Mouse (Mus musculus): Measurements from ENCODE around the gene Coq8b. TPM values are rescaled to one million over a fixed set of nuclear protein-coding genes. Genes with fewer than 3 reads are reported as not detected.
A peak's percentile ranks its signal among the peaks of the same experiment; 100 is the strongest.

Coq8b gene
- 14.5 and 15.5 TPM in 2 replicates for polyA plus RNA-seq (2014; fragmentation: Nextera tagmentation; extraction: Ambion mirVana)

- no peaks in the 10 kb centered on the region for H3K9me3 ChIP-seq (ENCODE audit: control insufficient read depth, low read length)
- DNase-seq (ENCODE audit: low spot score) (peak; percentile 96), ATAC-seq (ENCODE audit: insufficient number of reproducible peaks, low FRiP score, low TSS enrichment, low read depth) (peak; percentile 93)
- H3K4me3 ChIP-seq (ENCODE audit: low read depth, low read length), result peak within 1 kb of the TSS; percentile 43
- peak within 1 kb of the TSS; percentile 61 for H3K4me2 ChIP-seq (ENCODE audit: low read depth, severe bottlenecking)
- peak within 1 kb of the TSS; percentile 33; the same call in 1 of the 2 replicates for H3K27ac ChIP-seq (replicated peaks; ENCODE audit: low read depth, low read length)
- H3K27me3 ChIP-seq (ENCODE audit: control insufficient read depth, insufficient read depth, low read length), result no peaks in the 10 kb centered on the region
- under 1% methylated on average over 25 of the region's 25 CpGs for WGBS
- H3K4me1 ChIP-seq (ENCODE audit: control insufficient read depth, insufficient read depth, low read length), result 0 out of 2 replicates have a peak, but pooled peaks cover 6% of the 10 kb centered on the region
- no peaks in the 10 kb centered on the region for H3K36me3 ChIP-seq (ENCODE audit: control insufficient read depth, insufficient read depth, low read length)
- peak within 1 kb of the TSS; percentile 41 for H3K9ac ChIP-seq (ENCODE audit: low read length)
Measured at GRCm38 (mm10) chr7:27232781-27233281, at the start of gene Coq8b. Gene Coq8b, plus strand, starts transcription at chr7:27233023.

GRCm38 (mm10) chr7:27184964-27185363 lies 47.9 kb upstream of the Coq8b start:
- peak; percentile 77 for DNase-seq (ENCODE audit: low spot score)
- H3K27me3 ChIP-seq (ENCODE audit: control insufficient read depth, insufficient read depth, low read length), result no peaks in the 10 kb centered on the region
- H3K9me3 ChIP-seq (ENCODE audit: control insufficient read depth, low read length), result no peaks in the 10 kb centered on the region
- peaks cover 39% of the 10 kb centered on the region for H3K36me3 ChIP-seq (ENCODE audit: control insufficient read depth, insufficient read depth, low read length)
- no peak overlapping the region for H3K4me3 ChIP-seq (ENCODE audit: low read depth, low read length)
- no peak overlapping the region for H3K9ac ChIP-seq (ENCODE audit: low read length)
- no peak overlapping the region for H3K4me2 ChIP-seq (ENCODE audit: low read depth, severe bottlenecking)
- ATAC-seq (ENCODE audit: insufficient number of reproducible peaks, low FRiP score, low TSS enrichment, low read depth), result no peak
- no peaks in the 10 kb centered on the region for H3K4me1 ChIP-seq (ENCODE audit: control insufficient read depth, insufficient read depth, low read length)
- 46% methylated on average over 3 of the region's 3 CpGs for WGBS
- no peak overlapping the region for H3K27ac ChIP-seq (replicated peaks; ENCODE audit: low read depth, low read length)

GRCm38 (mm10) chr7:27185986-27186385 lies 46.8 kb upstream of the Coq8b start:
- 89% methylated on average over 5 of the region's 5 CpGs for WGBS
- 0 out of 2 replicates have a peak, but pooled peaks have one; percentile 6 for ATAC-seq (ENCODE audit: insufficient number of reproducible peaks, low FRiP score, low TSS enrichment, low read depth)

GRCm38 (mm10) chr7:27189271-27189931 lies 43.4 kb upstream of the Coq8b start:
- no peak for DNase-seq (ENCODE audit: low spot score)
- Histone ChIP-seq H3K4me3 (ENCODE audit: low read depth, low read length) (no peak overlapping the region), H3K9ac (ENCODE audit: low read length) (no peak overlapping the region), H3K9me3 (ENCODE audit: control insufficient read depth, low read length) (no peaks in the 10 kb centered on the region), H3K27ac (replicated peaks; ENCODE audit: low read depth, low read length) (no peak overlapping the region), H3K27me3 (ENCODE audit: control insufficient read depth, insufficient read depth, low read length) (no peaks in the 10 kb centered on the region), H3K4me1 (ENCODE audit: control insufficient read depth, insufficient read depth, low read length) (peaks cover 6% of the 10 kb centered on the region; the same call in 1 of the 2 replicates), H3K4me2 (ENCODE audit: low read depth, severe bottlenecking) (no peak overlapping the region), H3K36me3 (ENCODE audit: control insufficient read depth, insufficient read depth, low read length) (peaks cover 72% of the 10 kb centered on the region)
- 97% methylated on average over 10 of the region's 10 CpGs for whole genome bisulfite sequencing
- no peak for ATAC-seq (ENCODE audit: insufficient number of reproducible peaks, low FRiP score, low TSS enrichment, low read depth)

More at GRCm38 (mm10) chr7:27185986-27186385, 46.8 kb upstream of the Coq8b start:
- no peak overlapping the region for H3K4me3 ChIP-seq (ENCODE audit: low read depth, low read length)
- H3K4me2 ChIP-seq (ENCODE audit: low read depth, severe bottlenecking), result no peak overlapping the region
- no peaks in the 10 kb centered on the region for H3K4me1 ChIP-seq (ENCODE audit: control insufficient read depth, insufficient read depth, low read length)
- no peak overlapping the region for H3K9ac ChIP-seq (ENCODE audit: low read length)
- no peak overlapping the region for H3K27ac ChIP-seq (replicated peaks; ENCODE audit: low read depth, low read length)
- H3K9me3 ChIP-seq (ENCODE audit: control insufficient read depth, low read length), result no peaks in the 10 kb centered on the region
- no peak for DNase-seq (ENCODE audit: low spot score)
- H3K27me3 ChIP-seq (ENCODE audit: control insufficient read depth, insufficient read depth, low read length), result no peaks in the 10 kb centered on the region
- peaks cover 48% of the 10 kb centered on the region for H3K36me3 ChIP-seq (ENCODE audit: control insufficient read depth, insufficient read depth, low read length)

DNA sequence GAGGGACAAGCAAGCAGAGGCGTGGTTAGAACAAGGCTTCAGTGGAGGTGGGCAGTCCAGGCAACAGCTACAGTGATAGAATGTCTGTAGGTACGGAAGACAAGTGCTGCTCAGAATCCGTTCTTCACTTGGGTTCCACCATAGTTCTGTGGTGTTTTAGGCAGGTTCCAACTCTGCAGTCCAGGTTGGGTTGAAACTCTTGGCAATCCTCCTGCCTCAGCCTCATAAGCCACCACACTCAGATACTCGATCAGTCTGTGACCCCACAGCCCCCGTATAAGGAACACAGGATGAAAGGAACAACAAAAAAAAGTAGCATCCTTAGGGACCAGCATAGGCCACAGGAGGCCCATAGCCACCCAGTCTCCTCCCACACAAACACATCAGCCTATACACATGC lies 40.4 kb upstream of the Coq8b start:
- H3K4me1 ChIP-seq (ENCODE audit: control insufficient read depth, insufficient read depth, low read length), result peaks cover 15% of the 10 kb centered on the region
- H3K9me3 ChIP-seq (ENCODE audit: control insufficient read depth, low read length), result no peaks in the 10 kb centered on the region
- no peak overlapping the region for H3K27ac ChIP-seq (replicated peaks; ENCODE audit: low read depth, low read length)
- H3K27me3 ChIP-seq (ENCODE audit: control insufficient read depth, insufficient read depth, low read length), result no peaks in the 10 kb centered on the region
- 90% methylated on average over 5 of the region's 5 CpGs for WGBS
- H3K4me3 ChIP-seq (ENCODE audit: low read depth, low read length), result no peak overlapping the region
- no peak overlapping the region for H3K9ac ChIP-seq (ENCODE audit: low read length)
- H3K36me3 ChIP-seq (ENCODE audit: control insufficient read depth, insufficient read depth, low read length), result peaks cover 55% of the 10 kb centered on the region
- no peak for ATAC-seq (ENCODE audit: insufficient number of reproducible peaks, low FRiP score, low TSS enrichment, low read depth)
- no peak overlapping the region for H3K4me2 ChIP-seq (ENCODE audit: low read depth, severe bottlenecking)
- no peak for DNase-seq (ENCODE audit: low spot score)

DNA sequence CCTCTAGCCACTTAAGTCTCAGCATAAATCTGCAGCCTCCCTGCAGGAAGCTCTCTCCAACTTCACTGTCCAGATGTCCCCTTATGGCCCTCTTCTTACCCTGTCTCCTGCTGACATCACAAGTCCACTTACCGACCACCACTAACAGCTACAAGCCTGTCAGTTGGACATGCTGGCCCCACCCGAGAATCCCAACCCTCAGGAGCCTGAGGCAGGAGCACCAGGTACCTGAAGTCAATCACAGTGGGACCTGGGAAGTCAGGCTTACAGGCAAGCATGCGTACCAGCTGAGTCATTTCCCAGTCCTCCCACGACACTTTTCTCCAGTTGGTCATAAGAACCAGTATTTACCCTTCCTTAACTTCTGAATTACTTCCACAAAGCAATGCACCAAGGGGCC lies 39.1 kb upstream of the Coq8b start:
- no peaks in the 10 kb centered on the region for H3K9me3 ChIP-seq (ENCODE audit: control insufficient read depth, low read length)
- no peaks in the 10 kb centered on the region for H3K27me3 ChIP-seq (ENCODE audit: control insufficient read depth, insufficient read depth, low read length)
- no peak overlapping the region for H3K27ac ChIP-seq (replicated peaks; ENCODE audit: low read depth, low read length)
- ATAC-seq (ENCODE audit: insufficient number of reproducible peaks, low FRiP score, low TSS enrichment, low read depth), result no peak
- peaks cover 15% of the 10 kb centered on the region for H3K4me1 ChIP-seq (ENCODE audit: control insufficient read depth, insufficient read depth, low read length)
- H3K36me3 ChIP-seq (ENCODE audit: control insufficient read depth, insufficient read depth, low read length), result peaks cover 45% of the 10 kb centered on the region
- DNase-seq (ENCODE audit: low spot score), result no peak
- H3K4me2 ChIP-seq (ENCODE audit: low read depth, severe bottlenecking), result no peak overlapping the region
- no peak overlapping the region for H3K9ac ChIP-seq (ENCODE audit: low read length)
- 83% methylated on average over 4 of the region's 4 CpGs for WGBS
- no peak overlapping the region for H3K4me3 ChIP-seq (ENCODE audit: low read depth, low read length)

GRCm38 (mm10) chr7:27195681-27196611 lies 36.9 kb upstream of the Coq8b start, which contains the start of the genes BC024978 and Snrpa:
Gene BC024978, plus strand, starts transcription at chr7:27195781.
Gene Snrpa, minus strand, starts transcription at chr7:27196271.
- peak within 1 kb of the TSS; percentile 83 for H3K4me3 ChIP-seq (ENCODE audit: low read depth, low read length)
- peak within 1 kb of the TSS; percentile 96 for H3K27ac ChIP-seq (replicated peaks; ENCODE audit: low read depth, low read length)
- peak; percentile 95 for DNase-seq (ENCODE audit: low spot score)
- ATAC-seq (ENCODE audit: insufficient number of reproducible peaks, low FRiP score, low TSS enrichment, low read depth), result peak; percentile 98
- WGBS, result under 1% methylated on average over 64 of the region's 64 CpGs
- H3K27me3 ChIP-seq (ENCODE audit: control insufficient read depth, insufficient read depth, low read length), result no peaks in the 10 kb centered on the region
- H3K4me2 ChIP-seq (ENCODE audit: low read depth, severe bottlenecking), result peak within 1 kb of the TSS; percentile 89
- peak within 1 kb of the TSS; percentile 94 for H3K9ac ChIP-seq (ENCODE audit: low read length)
- no peaks in the 10 kb centered on the region for H3K9me3 ChIP-seq (ENCODE audit: control insufficient read depth, low read length)
- H3K36me3 ChIP-seq (ENCODE audit: control insufficient read depth, insufficient read depth, low read length), result peaks cover 24% of the 10 kb centered on the region
- peaks cover 15% of the 10 kb centered on the region for H3K4me1 ChIP-seq (ENCODE audit: control insufficient read depth, insufficient read depth, low read length)

- Histone ChIP-seq H3K4me2 (ENCODE audit: low read depth, severe bottlenecking) (no peak overlapping the region), H3K27ac (replicated peaks; ENCODE audit: low read depth, low read length) (no peak overlapping the region), H3K4me3 (ENCODE audit: low read depth, low read length) (no peak overlapping the region), H3K9me3 (ENCODE audit: control insufficient read depth, low read length) (no peaks in the 10 kb centered on the region), H3K36me3 (ENCODE audit: control insufficient read depth, insufficient read depth, low read length) (peaks cover 14% of the 10 kb centered on the region), H3K27me3 (ENCODE audit: control insufficient read depth, insufficient read depth, low read length) (no peaks in the 10 kb centered on the region), H3K9ac (ENCODE audit: low read length) (no peak overlapping the region), H3K4me1 (ENCODE audit: control insufficient read depth, insufficient read depth, low read length) (peaks cover 15% of the 10 kb centered on the region)
- 92% methylated on average over 3 of the region's 3 CpGs for WGBS
- ATAC-seq (ENCODE audit: insufficient number of reproducible peaks, low FRiP score, low TSS enrichment, low read depth) (no peak), DNase-seq (ENCODE audit: low spot score) (no peak)
Measured at GRCm38 (mm10) chr7:27197136-27197535, 35.7 kb upstream of the Coq8b start.

Data from limb, embryonic 11.5 days (tissue).